Mouse (Mus musculus) thymus, postnatal 4 days (tissue): ENCODE results near the gene Trank1.

ENCODE experiments used
- DNase-seq: peaks from one replicate; pipeline ENCODE4 v3.0.0; 2021

Trank1 gene

GRCm38 (mm10) chr9:111428698-111429362 is 117.3 kb downstream of the Trank1 start:
- DNase-seq, result no peak

- DNase-seq, result no peak
Observed at GRCm38 (mm10) chr9:111429363-111429750, 117.8 kb downstream of the Trank1 start.

GRCm38 (mm10) chr9:111435429-111435828 is 123.9 kb downstream of the Trank1 start:
- no peak for DNase-seq

- peak; percentile 43 for DNase-seq
Observed at GRCm38 (mm10) chr9:111438904-111439835, 127.6 kb downstream of the Trank1 start, which contains the start of gene Dclk3. Dclk3 (plus strand) TSS chr9:111439081.

GRCm38 (mm10) chr9:111439836-111440201 is 128.3 kb downstream of the Trank1 start:
- DNase-seq, result no peak

- no peak for DNase-seq
Observed at GRCm38 (mm10) chr9:111440446-111440845, 128.9 kb downstream of the Trank1 start.

- DNase-seq, result no peak
Observed at GRCm38 (mm10) chr9:111441151-111441550, 129.6 kb downstream of the Trank1 start.
